13 mouse cellular contexts compared by ENCODE assay signal in the genomic region with DNA sequence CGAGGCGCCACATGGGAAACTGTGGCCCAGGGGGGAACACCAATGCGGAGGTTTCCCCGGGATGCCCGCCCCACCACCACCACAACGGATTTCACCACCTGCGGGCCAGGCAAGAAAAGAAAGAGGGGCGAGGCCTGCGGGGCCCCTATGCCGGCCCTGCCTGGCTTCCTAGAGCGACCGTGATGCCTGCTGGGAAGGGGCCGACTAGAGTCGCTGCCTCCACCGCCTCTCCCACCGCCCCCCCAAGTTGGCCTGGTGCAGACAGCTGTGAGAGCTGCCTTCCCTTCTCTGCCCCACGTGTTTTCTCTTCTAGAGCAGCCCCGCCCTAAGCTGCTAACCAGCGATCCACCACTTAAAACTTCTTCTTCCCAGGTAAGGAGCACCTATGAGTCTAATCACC. TPM values are rescaled to one million over a fixed set of nuclear protein-coding genes. Genes with fewer than 3 reads are reported as not detected.
"Had no signal": no experiment of that assay in that cellular context is flagged by ENCODE, and none has a peak within 500 bp of the region (broad histone marks: within the 10 kb centered on the region; RNA-seq: fewer than 3 reads in every experiment).

No protein-coding gene starts in this region.

- DNase-seq: lung, adult 18-20 months; lung, embryonic 14.5 days; lung, postnatal 10 days; lung, postnatal 4 days; midbrain, embryonic 14.5 days; right cerebral cortex, postnatal 14 days; thymus, adult 2 months; thymus, postnatal 14 days; thymus, postnatal 36 days had no signal

RNA-seq across cellular contexts. Expression of a gene that starts 14.8 kb away (rescaled TPM):
- polyA plus RNA-seq: lung, embryonic 14.5 days; lung, embryonic 16.5 days; midbrain, embryonic 10.5 days; midbrain, embryonic 12.5 days; midbrain, embryonic 14.5 days; neural tube, embryonic 12.5 days had no signal
